Mouse (Mus musculus) central nervous system, embryonic 14 days (tissue): ENCODE measurements around the gene Katna1. TPM values are rescaled to one million over a fixed set of nuclear protein-coding genes. Genes with fewer than 3 reads are reported as not detected.

Source experiments
- polyA plus RNA-seq: library from polyadenylated mRNA; depleted of rRNA; stranded (reverse); fragments of >200 nt; gene quantifications from 2 replicates; pipeline ENCODE4 v1.2.3, GENCODE M21; 2012; rRNA removed

Katna1 gene
- 19.8 and 21.0 TPM in 2 replicates for polyA plus RNA-seq

DNA sequence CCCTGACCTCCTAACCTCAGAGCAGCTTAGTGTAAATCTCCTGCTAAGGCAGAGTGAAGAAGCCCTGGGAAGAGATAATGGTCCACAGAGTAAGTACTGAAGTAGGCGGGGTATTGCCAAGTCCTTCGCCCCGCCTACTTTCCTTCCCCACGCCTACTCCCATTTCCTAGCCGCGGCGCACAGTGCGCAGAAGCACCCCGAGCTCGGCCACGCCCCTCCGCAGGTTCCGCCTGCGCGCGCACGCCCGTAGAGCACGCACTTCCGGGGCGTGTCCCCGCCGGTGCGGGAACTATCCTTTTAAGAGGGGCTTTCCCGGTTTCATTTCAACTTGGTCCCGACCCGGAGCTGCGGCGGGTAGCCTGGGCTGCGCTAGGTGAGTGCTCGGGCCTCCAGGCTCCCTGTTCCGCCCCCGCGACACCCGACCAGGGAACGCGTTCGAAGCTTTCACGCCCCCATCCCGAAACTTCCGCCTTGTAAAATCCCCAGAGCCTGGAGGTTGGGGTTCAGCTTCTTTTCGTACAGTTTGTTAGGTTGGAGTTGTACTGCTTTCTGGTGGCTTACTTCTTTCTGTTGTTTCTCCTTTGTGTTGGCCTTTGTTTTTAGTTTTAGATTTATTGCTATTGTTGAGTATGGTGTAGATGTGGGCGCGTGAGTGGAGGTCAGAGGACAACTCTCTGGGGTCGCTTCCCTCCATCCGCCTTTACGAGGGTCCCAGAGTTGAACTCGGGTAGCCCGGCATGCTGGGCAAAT, at the start of gene Katna1:
Gene Katna1, plus strand, starts transcription at position 250 of the 750 bp plus-strand sequence.

GRCm38 (mm10) chr10:7680731-7681301, 45.0 kb upstream of the Katna1 start, which contains the start of the genes Pcmt1 and Lats1:
Gene Pcmt1, minus strand, starts transcription at chr10:7681136.
Gene Lats1, plus strand, starts transcription at chr10:7681214.

DNA sequence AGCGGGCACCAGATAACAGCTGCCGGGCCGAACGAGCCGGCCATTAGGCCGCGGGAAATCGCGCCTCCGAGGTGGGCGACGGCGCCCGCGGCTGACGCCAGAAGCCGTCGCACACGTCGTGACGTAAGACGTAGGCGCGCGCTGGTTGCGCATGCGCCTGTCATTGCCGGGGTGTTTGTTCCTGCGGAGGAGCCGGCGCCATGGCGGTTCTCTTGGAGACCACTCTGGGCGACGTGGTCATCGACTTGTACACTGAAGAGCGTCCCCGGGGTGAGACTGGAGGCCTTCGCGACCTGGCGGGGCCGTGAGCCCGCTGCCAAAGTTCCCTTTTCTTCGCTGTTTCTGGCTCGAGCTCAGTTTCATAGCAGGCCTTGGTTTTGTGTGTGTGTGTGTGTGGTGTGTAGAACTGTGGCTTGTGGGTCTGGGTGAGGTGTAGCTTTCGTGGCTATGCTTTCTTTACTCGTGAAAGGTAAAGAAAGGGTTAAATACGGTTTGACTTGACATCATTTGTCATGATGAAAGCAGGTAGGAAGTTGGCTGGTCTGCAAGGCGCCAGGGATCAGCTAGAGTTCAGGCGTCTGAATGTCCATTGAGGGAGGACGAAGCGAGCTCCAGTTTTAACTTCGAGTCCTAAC, 67.1 kb downstream of the Katna1 start, which contains the start of the genes Ginm1 and Ppil4:
Gene Ginm1, minus strand, starts transcription at position 74 of the 635 bp plus-strand sequence.
Gene Ppil4, plus strand, starts transcription at position 141 of the 635 bp plus-strand sequence.

Other genes with a start within 250 kb of the Katna1 start
- gene Lrp11, start 136.2 kb upstream of the Katna1 start, polyA plus RNA-seq: 38.4 and 44.6 TPM in 2 replicates
- 30.0 and 35.6 TPM in 2 replicates for gene Nup43, start 58.5 kb upstream of the Katna1 start, polyA plus RNA-seq
- gene Pcmt1, start 44.9 kb upstream of the Katna1 start, polyA plus RNA-seq: 85.0 and 88.7 TPM in 2 replicates
- gene Lats1, start 44.8 kb upstream of the Katna1 start, polyA plus RNA-seq: 24.2 and 24.5 TPM in 2 replicates
- 30.3 and 35.8 TPM in 2 replicates for gene Ginm1, start 66.8 kb downstream of the Katna1 start, polyA plus RNA-seq
- gene Ppil4, start 66.9 kb downstream of the Katna1 start, polyA plus RNA-seq: 25.7 and 27.4 TPM in 2 replicates
- 0.22 and 0.23 TPM in 2 replicates for gene Zc3h12d, start 106.5 kb downstream of the Katna1 start, polyA plus RNA-seq
- gene Tab2, start 230.2 kb downstream of the Katna1 start, polyA plus RNA-seq: 50.6 and 57.2 TPM in 2 replicates